Mouse (Mus musculus) ES-Bruce4 (cell line): Measurements from ENCODE around the gene Eif5. TPM values are rescaled to one million over a fixed set of nuclear protein-coding genes. Genes with fewer than 3 reads are reported as not detected.
A peak's percentile ranks its signal among the peaks of the same experiment; 100 is the strongest.
"Not testable (repeated sequence)": the region's sequence is repeated elsewhere in the genome, so short reads cannot be mapped to it uniquely, and the experiment has no call there.

Source experiments
- H3K27ac ChIP-seq: 2 replicates; pipeline ENCODE4 v1.5.1; 2012; ENCODE audit warnings: low read length, inconsistent platforms; ENCODE audit not compliant: insufficient read depth
- H3K27me3 ChIP-seq: 2 replicates; pipeline ENCODE4 v1.6.1; 2012; ENCODE audit warnings: mild to moderate bottlenecking, low read length, inconsistent platforms; ENCODE audit not compliant: control insufficient read depth, poor library complexity, insufficient read depth, severe bottlenecking
- H3K36me3 ChIP-seq: 2 replicates; pipeline ENCODE4 v1.6.1; 2012; ENCODE audit warnings: inconsistent platforms, mild to moderate bottlenecking, low read length, moderate library complexity; ENCODE audit not compliant: control insufficient read depth, poor library complexity, insufficient read depth, severe bottlenecking
- H3K4me1 ChIP-seq: one replicate; pipeline ENCODE4 v1.8.1; 2011; ENCODE audit warnings: low read length; ENCODE audit not compliant: control insufficient read depth, insufficient read depth
- H3K4me3 ChIP-seq: 2 replicates; pipeline ENCODE4 v1.5.1; 2011; ENCODE audit warnings: low read depth, mild to moderate bottlenecking, low read length
- H3K9ac ChIP-seq: 2 replicates; pipeline ENCODE4 v1.6.1; 2012; ENCODE audit warnings: low read depth, mild to moderate bottlenecking, inconsistent platforms; ENCODE audit not compliant: poor library complexity, severe bottlenecking
- H3K9me3 ChIP-seq: replicated peaks from 2 replicates; pipeline ENCODE4 v1.6.1; 2012; ENCODE audit warnings: mild to moderate bottlenecking, low read length, inconsistent platforms; ENCODE audit not compliant: control insufficient read depth, poor library complexity, insufficient read depth, severe bottlenecking
- CTCF ChIP-seq: IDR thresholded peaks from one replicate; pipeline ENCODE4 v1.8.1; 2011; ENCODE audit warnings: low read depth, low read length
- EP300 ChIP-seq: IDR thresholded peaks from 2 replicates; pipeline ENCODE4 v1.6.1; 2011; ENCODE audit warnings: low read depth, low read length; ENCODE audit not compliant: insufficient read depth
- POLR2A ChIP-seq: IDR thresholded peaks from one replicate; pipeline ENCODE4 v1.8.1; 2011; ENCODE audit warnings: low read length; ENCODE audit not compliant: insufficient read depth
- polyA plus RNA-seq: library from polyadenylated mRNA; stranded (reverse); fragments of >200 nt; gene quantifications from 2 replicates; pipeline ENCODE4 v1.2.4, GENCODE M21; 2011; ENCODE audit warnings: low read depth; ENCODE audit not compliant: missing spikeins, insufficient read depth, insufficient read length

Eif5 gene
- polyA plus RNA-seq, 1 experiment = 315 TPM

GRCm38 (mm10) chr12:111552342-111552741 lies 14.5 kb downstream of the Eif5 start:
- peaks cover 5% of the 10 kb centered on the region for H3K4me1 ChIP-seq
- no peaks in the 10 kb centered on the region for H3K9me3 ChIP-seq
- peaks cover 10% of the 10 kb centered on the region for H3K36me3 ChIP-seq
- no peak for TF ChIP-seq POLR2A
- no peak for TF ChIP-seq CTCF
- TF ChIP-seq EP300 = no peak
- H3K27me3 ChIP-seq = no peaks in the 10 kb centered on the region
- no peak overlapping the region for H3K9ac ChIP-seq
- H3K4me3 ChIP-seq = no peak overlapping the region
- H3K27ac ChIP-seq = no peak overlapping the region; the same call in 1 of the 2 replicates

DNA sequence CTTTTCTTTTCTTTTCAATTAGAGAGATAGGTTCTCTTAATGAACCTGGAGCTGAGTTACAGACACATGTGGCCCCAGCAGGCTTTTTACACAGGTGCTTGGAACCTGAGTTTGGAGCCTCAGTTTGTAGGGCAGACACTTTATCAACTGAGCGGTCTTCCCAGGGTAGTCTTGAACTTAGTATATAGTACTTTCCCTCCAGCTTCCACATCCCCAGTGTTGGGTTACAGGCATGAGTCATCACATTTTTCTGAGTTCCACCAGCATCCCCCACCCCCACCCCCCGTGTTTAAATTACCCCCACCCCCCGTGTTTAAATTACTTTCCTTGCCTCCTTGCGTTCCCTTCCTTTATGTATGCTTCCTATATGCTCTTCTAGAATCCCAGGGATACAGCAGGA lies 17.5 kb downstream of the Eif5 start:
- Histone ChIP-seq H3K36me3 (no peaks in the 10 kb centered on the region), H3K9me3 (no peaks in the 10 kb centered on the region), H3K9ac (peak overlapping the region; percentile 38), H3K4me1 (peaks cover 5% of the 10 kb centered on the region), H3K27me3 (no peaks in the 10 kb centered on the region), H3K4me3 (peak overlapping the region; percentile 3; the same call in 1 of the 2 replicates), H3K27ac (peak overlapping the region; percentile 64)
- no peak for TF ChIP-seq CTCF
- TF ChIP-seq POLR2A = no peak
- no peak for TF ChIP-seq EP300

- Histone ChIP-seq H3K4me3 (peak overlapping the region; percentile 3; the same call in 1 of the 2 replicates), H3K9ac (peak overlapping the region; percentile 38), H3K27ac (peak overlapping the region; percentile 64)
- not testable (repeated sequence) for H3K4me1 ChIP-seq, H3K9me3 ChIP-seq, H3K36me3 ChIP-seq, H3K27me3 ChIP-seq
Measured at GRCm38 (mm10) chr12:111555893-111556292, 18.1 kb downstream of the Eif5 start.

DNA sequence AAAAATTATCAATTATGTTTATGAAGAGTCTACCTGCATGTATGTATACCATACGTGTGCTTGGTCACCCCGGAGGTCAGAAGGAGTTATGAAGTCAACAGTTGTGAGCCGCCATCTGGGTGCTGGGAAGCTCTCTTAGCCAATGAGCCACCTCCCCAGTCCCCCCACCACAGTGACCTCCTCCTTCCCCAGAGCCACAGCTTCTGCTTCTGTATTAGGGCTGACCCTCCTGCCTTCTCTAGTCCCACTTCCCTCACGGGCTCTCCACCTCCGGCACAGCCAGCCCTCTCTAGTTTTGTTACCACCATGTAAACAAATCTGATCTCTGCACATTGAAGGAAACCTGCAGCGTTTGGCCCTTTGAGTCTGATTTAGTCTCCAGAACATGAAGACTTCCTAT lies 19.7 kb downstream of the Eif5 start:
- H3K27me3 ChIP-seq = no peaks in the 10 kb centered on the region
- H3K4me1 ChIP-seq = peaks cover 5% of the 10 kb centered on the region
- H3K9ac ChIP-seq = no peak overlapping the region
- no peaks in the 10 kb centered on the region for H3K36me3 ChIP-seq
- H3K9me3 ChIP-seq = no peaks in the 10 kb centered on the region
- H3K27ac ChIP-seq = no peak overlapping the region
- TF ChIP-seq CTCF (no peak), EP300 (no peak), POLR2A (no peak)
- no peak overlapping the region for H3K4me3 ChIP-seq

- Histone ChIP-seq H3K27ac (no peak overlapping the region), H3K4me1 (peaks cover 2% of the 10 kb centered on the region), H3K4me3 (no peak overlapping the region), H3K27me3 (no peaks in the 10 kb centered on the region), H3K9me3 (no peaks in the 10 kb centered on the region), H3K9ac (no peak overlapping the region), H3K36me3 (no peaks in the 10 kb centered on the region)
- TF ChIP-seq CTCF (no peak), EP300 (no peak), POLR2A (no peak)
Measured at GRCm38 (mm10) chr12:111558655-111559054, 20.8 kb downstream of the Eif5 start.

DNA sequence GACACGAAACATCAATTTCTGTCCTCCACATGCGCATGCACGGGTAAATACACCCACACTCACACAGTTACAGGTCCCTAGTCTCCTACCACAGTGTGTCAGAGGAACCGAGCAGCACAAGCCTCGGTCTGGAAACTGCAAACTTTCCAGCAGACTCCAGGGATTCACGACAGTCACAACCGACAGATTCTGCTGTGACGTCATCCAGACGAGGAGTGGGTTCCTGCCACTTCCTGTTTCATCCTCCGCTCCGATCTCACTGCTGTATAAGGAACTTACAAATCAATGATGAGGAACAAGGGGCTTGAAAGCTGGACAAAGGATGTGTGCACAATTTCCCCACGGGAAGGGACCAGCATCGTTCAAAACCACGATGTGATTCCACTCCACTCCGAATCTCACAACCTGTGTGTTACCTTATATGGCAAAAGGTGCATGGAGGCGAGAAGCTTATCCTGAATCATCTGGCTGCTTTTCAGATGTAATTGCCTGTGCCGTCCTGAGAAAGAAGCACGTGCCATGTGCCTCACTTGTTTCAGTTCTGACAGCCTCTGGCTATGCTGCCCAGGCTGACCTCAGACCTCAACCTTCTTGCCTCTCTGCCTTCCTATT lies 21.9 kb downstream of the Eif5 start:
- Histone ChIP-seq H3K27ac (no peak overlapping the region), H3K9me3 (no peaks in the 10 kb centered on the region), H3K27me3 (no peaks in the 10 kb centered on the region), H3K9ac (no peak overlapping the region), H3K36me3 (no peaks in the 10 kb centered on the region), H3K4me1 (peaks cover 2% of the 10 kb centered on the region), H3K4me3 (no peak overlapping the region)
- TF ChIP-seq CTCF (no peak), POLR2A (no peak), EP300 (no peak)
